Mouse (Mus musculus) hindbrain, embryonic 11.5 days (tissue): ENCODE results near the gene Etnppl. TPM values are rescaled to one million over a fixed set of nuclear protein-coding genes. Genes with fewer than 3 reads are reported as not detected.

Experiments
- ATAC-seq: fragments of 200-750 bp; cut with Nextera tagmentation; 2 replicates; pipeline ENCODE4 v1.8.0; 2017; ENCODE audit warnings: mild to moderate bottlenecking, moderate TSS enrichment, moderate library complexity; ENCODE audit not compliant: low FRiP score
- DNase-seq: peaks from one replicate; pipeline ENCODE4 v3.0.0-alpha.2; 2015; ENCODE audit warnings: low spot score
- H3K27ac ChIP-seq: fragments of 300-500 bp; sonication (generic); 2 replicates; pipeline ENCODE4 v1.5.1; 2014; ENCODE audit warnings: mild to moderate bottlenecking, low read depth, low read length
- H3K27me3 ChIP-seq: fragments of 300-500 bp; sonication (generic); 2 replicates; pipeline ENCODE4 v1.6.1; 2014; ENCODE audit warnings: mild to moderate bottlenecking, low read length, moderate library complexity, mixed read lengths; ENCODE audit not compliant: control insufficient read depth, insufficient read depth
- H3K36me3 ChIP-seq: fragments of 300-500 bp; sonication (generic); 2 replicates; pipeline ENCODE4 v1.6.1; 2014; ENCODE audit warnings: mild to moderate bottlenecking, low read length, moderate library complexity, mixed read lengths; ENCODE audit not compliant: control insufficient read depth, insufficient read depth
- H3K4me1 ChIP-seq: fragments of 300-500 bp; sonication (generic); replicated peaks from 2 replicates; pipeline ENCODE4 v1.6.1; 2014; ENCODE audit warnings: low read length, mixed read lengths; ENCODE audit not compliant: control insufficient read depth, insufficient read depth
- H3K4me2 ChIP-seq: fragments of 300-500 bp; sonication (generic); replicated peaks from 2 replicates; pipeline ENCODE4 v1.6.1; 2014; ENCODE audit warnings: mild to moderate bottlenecking, low read depth, low read length
- H3K4me3 ChIP-seq: fragments of 300-500 bp; sonication (generic); 2 replicates; pipeline ENCODE4 v1.5.1; 2014; ENCODE audit warnings: low read depth, low read length
- H3K9ac ChIP-seq: fragments of 300-500 bp; sonication (generic); 2 replicates; pipeline ENCODE4 v1.6.1; 2014; ENCODE audit warnings: low read depth, low read length
- H3K9me3 ChIP-seq: fragments of 300-500 bp; sonication (generic); 2 replicates; pipeline ENCODE4 v1.6.1; 2016; ENCODE audit warnings: low read length; ENCODE audit not compliant: control insufficient read depth
- WGBS: fragments of 180-500 bp; shearing (Covaris S2); extraction: QIAGEN DNeasy Blood & Tissue Kit; methylation state at CpG from one replicate; pipeline ENCODE4 v1.1.7; 2014; 5-methylcytosine and 5-hydroxymethylcytosine counted together
- polyA plus RNA-seq: library from polyadenylated mRNA; unstranded; fragments of >200 nt; fragmentation: Nextera tagmentation; extraction: Ambion mirVana; gene quantifications from 2 replicates; pipeline ENCODE4 v1.2.1, GENCODE M21; 2014

Gene Etnppl
- polyA plus RNA-seq, 1 experiment from 2014 or later, result not detected

DNA sequence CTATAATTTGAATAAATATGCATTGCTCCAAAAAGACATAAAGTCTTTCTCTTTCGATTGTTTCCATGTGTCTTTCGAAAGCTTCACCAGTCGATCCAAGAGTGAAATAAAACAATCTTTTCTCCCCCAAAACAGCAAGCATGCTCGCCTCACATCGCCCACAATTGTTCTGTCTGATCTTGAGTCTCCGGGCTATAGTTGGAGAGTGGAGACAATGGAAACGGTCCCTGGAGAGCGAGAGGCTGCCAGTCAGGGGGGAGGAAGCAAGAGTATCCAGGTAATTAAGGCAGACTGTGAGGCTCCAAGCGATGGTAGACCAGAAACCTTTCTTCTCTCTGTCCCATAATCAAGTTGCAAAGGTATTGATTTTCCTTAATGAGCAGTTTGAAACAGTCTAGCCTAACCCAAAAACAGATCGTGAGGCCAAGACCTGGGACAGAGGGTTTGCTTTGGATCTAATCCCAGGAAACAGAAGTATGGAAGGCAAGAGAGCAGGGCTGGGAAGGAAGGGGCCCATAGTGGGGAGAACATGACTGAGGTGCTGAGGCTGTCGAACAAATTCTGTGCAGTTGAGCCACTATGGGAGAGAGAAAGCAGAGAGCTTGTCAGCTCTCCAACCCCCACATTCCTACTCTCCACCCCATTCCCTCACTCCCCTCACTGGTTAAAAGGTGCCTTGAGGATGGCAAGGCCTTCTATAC lies 29.0 kb downstream of the Etnppl start:
- Histone ChIP-seq H3K4me3 (no peak overlapping the region), H3K4me1 (no peaks in the 10 kb centered on the region), H3K9me3 (no peaks in the 10 kb centered on the region), H3K36me3 (no peaks in the 10 kb centered on the region), H3K4me2 (no peak overlapping the region), H3K27ac (no peak overlapping the region), H3K9ac (no peak overlapping the region), H3K27me3 (no peaks in the 10 kb centered on the region)
- DNase-seq, result no peak
- ATAC-seq, result no peak
- WGBS, result 73% methylated on average over 11 of the region's 11 CpGs

DNA sequence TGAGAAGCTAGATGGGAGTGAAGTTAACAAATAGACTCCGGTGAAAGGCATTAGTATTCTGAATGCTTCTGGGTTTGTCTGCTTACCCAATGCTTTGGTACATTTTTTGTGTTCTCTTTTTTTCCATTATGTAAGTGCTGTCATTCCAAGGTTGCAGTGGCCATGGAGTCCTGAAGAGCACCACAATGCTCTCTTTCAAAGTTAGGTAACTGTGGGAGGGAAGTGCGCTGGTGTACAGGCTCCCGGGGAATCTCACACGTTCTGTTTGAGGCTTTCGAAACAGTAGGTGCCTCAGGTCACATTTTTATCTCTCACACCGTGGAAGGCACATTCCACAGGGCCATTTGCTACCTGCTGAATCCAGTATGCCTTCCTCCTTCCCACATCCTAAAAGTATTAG lies 32.3 kb downstream of the Etnppl start:
- 58% methylated on average over 6 of the region's 6 CpGs for WGBS

DNA sequence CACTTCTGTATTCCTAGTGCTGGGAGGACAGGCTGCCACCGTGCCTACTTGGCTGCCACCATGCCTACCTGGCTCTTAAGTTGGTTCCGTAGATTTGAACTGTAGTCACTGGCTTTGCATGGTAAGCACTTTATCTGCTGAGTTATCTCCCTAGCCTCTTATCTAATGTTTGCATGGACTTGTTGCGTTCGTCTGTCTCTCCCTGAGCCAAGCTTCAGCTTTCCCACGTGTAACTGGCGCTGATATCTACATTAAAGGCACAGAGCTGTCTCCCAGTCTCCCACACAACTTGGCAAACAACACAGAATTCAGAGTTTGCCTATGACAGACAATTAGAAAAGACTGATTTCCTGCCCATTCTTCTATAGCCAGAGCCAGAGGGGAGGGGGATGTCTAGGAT lies 43.4 kb downstream of the Etnppl start:
- no peaks in the 10 kb centered on the region for H3K36me3 ChIP-seq
- ATAC-seq (no peak), DNase-seq (no peak)
- WGBS, result 89% methylated on average over 6 of the region's 6 CpGs
- H3K27me3 ChIP-seq, result no peaks in the 10 kb centered on the region
- H3K4me3 ChIP-seq, result no peak overlapping the region
- H3K4me2 ChIP-seq, result no peak overlapping the region
- H3K9me3 ChIP-seq, result no peaks in the 10 kb centered on the region
- H3K27ac ChIP-seq, result no peak overlapping the region
- no peak overlapping the region for H3K9ac ChIP-seq
- H3K4me1 ChIP-seq, result no peaks in the 10 kb centered on the region

More for the DNA sequence above, 32.3 kb downstream of the Etnppl start:
- Histone ChIP-seq H3K4me2 (no peak overlapping the region), H3K27me3 (no peaks in the 10 kb centered on the region), H3K4me1 (no peaks in the 10 kb centered on the region), H3K4me3 (no peak overlapping the region), H3K27ac (no peak overlapping the region), H3K9me3 (no peaks in the 10 kb centered on the region), H3K9ac (no peak overlapping the region), H3K36me3 (no peaks in the 10 kb centered on the region)
- DNase-seq (no peak), ATAC-seq (no peak)

DNA sequence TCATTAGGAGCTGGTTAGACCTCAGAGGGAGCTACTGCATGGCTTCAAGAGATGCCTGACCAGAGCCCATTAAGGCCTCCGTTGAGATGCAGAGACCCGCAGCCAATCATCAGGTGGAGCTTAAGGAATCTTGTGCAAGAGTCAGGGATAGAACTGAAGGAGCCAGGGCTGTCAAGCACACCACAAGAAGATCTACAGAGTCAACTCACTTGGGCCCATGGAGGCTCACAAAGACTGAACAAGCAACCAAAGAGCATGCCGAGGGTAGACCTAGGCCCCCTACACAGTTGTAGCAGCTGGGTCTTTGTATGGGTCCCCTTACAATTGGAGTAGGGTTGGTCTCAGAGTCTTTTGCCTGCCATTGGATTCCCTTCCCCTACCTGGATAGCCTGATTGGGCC lies 45.2 kb downstream of the Etnppl start:
- ATAC-seq (no peak), DNase-seq (no peak)
- H3K27me3 ChIP-seq, result no peaks in the 10 kb centered on the region
- H3K9ac ChIP-seq, result no peak overlapping the region
- H3K4me1 ChIP-seq, result no peaks in the 10 kb centered on the region
- no peak overlapping the region for H3K4me3 ChIP-seq
- no peak overlapping the region for H3K4me2 ChIP-seq
- H3K27ac ChIP-seq, result no peak overlapping the region
- H3K9me3 ChIP-seq, result no peaks in the 10 kb centered on the region
- H3K36me3 ChIP-seq, result no peaks in the 10 kb centered on the region
- WGBS, result 93% methylated on average over 3 of the region's 3 CpGs

DNA sequence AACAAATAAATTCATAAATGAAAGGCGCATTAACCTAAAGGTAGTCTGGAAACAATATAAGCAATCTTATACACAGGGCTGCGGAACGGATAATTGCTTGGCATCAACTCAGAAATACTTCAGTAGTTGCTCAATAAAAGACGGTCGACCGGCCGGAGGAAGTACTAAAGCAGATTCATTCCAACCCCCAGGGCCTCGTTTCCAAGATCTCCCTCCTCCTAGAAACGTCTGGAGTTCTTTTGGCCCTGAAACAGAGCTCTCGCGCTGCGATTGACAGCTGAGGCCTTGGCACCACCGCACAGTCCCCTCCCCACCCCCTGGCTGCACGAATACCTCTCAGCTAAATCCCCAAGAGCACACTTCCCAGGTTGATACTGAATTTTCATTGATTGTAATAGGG lies 54.0 kb downstream of the Etnppl start:
- H3K27ac ChIP-seq, result no peak overlapping the region
- no peak overlapping the region for H3K4me2 ChIP-seq
- no peaks in the 10 kb centered on the region for H3K36me3 ChIP-seq
- no peaks in the 10 kb centered on the region for H3K4me1 ChIP-seq
- no peak for DNase-seq
- no peak overlapping the region for H3K4me3 ChIP-seq
- 72% methylated on average over 14 of the region's 14 CpGs for WGBS
- no peak for ATAC-seq
- H3K27me3 ChIP-seq, result no peaks in the 10 kb centered on the region
- H3K9ac ChIP-seq, result no peak overlapping the region
- no peaks in the 10 kb centered on the region for H3K9me3 ChIP-seq

DNA sequence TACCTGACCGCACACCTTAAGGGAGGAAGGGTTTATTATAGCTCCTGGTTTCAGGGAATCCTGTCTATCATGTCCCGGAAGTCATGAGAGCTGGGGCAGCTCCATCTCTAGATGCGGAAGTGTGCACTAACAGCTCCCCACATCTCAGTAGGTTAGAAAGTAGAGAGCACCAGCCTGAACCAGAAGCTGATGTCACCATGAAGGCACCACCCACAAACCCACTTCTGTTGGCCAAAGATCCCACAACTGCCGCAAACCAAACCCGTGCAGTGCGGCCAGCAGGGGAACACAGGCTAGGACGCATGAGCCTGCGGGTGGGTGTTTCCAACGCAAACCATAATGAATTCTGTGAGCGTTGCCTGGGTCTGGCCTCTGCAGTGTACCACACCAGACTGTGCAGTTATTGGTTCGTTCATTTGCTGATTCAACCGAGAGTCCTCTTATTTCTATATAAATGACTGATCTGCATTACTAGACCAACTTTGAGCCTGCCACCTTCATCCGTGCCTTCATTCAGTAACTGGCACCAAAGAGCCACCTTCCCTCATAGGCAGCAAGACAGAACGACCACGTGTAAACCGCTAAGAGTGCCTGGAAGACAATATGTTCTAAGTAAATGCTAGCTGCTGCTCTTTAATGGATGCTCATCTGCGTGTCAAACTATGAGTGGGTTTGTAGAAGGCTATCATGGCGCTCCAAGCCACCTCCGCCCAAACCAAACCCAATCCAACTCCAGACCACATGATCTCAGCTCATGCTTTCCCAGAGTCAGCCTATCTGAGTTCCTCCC lies 60.6 kb downstream of the Etnppl start:
- 94% methylated on average over 19 of the region's 19 CpGs for WGBS
- no peak for DNase-seq
- Histone ChIP-seq H3K27ac (no peak overlapping the region), H3K27me3 (no peaks in the 10 kb centered on the region), H3K4me3 (no peak overlapping the region), H3K9ac (no peak overlapping the region), H3K9me3 (no peaks in the 10 kb centered on the region), H3K4me2 (no peak overlapping the region), H3K36me3 (no peaks in the 10 kb centered on the region), H3K4me1 (no peaks in the 10 kb centered on the region)
- ATAC-seq, result no peak

DNA sequence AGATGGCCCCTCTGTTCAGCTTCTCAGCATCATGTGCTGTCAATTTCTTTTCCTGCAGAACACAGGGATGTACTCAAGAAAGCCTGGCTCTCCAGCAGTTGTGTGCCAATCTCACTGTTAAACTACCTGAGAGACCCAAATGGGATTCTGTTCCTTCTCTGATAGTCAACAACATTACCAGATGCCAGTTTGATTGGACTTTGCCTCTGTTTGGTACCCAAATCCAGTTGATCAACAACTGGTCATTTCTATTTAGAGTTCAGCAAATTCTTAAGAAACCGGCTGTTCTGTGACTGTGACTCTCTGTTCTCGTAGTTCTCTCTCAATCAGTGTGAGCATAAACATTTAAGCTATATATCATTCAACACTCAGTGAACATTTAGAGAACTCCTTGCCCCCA lies 64.0 kb downstream of the Etnppl start:
- ATAC-seq (no peak), DNase-seq (no peak)
- no peak overlapping the region for H3K27ac ChIP-seq
- no peak overlapping the region for H3K4me3 ChIP-seq
- no peak overlapping the region for H3K4me2 ChIP-seq
- WGBS, result 93% methylated on average over 2 of the region's 2 CpGs
- H3K9ac ChIP-seq, result no peak overlapping the region
- no peaks in the 10 kb centered on the region for H3K36me3 ChIP-seq
- H3K4me1 ChIP-seq, result no peaks in the 10 kb centered on the region
- H3K9me3 ChIP-seq, result no peaks in the 10 kb centered on the region
- no peaks in the 10 kb centered on the region for H3K27me3 ChIP-seq

DNA sequence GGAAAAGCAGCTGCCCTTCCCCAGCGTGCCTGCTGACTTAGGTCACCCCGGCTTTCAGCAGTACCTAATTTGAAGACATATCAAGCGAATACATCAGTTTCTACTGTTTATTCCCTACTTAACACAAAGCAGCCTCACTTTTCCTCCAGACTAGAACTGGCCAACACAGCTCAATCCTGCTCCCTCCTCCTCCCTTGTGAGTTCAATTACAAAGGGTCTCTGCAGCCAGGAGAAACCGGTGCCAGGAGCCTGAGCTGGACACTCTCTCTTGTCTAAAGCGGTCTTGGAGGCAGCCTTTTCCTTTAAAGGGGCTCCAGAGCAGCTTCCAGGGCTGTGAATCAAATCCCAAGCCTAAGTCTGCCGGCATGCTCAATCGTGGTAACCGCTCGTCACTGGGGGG lies 64.9 kb downstream of the Etnppl start:
- no peak overlapping the region for H3K4me2 ChIP-seq
- H3K4me3 ChIP-seq, result no peak overlapping the region
- ATAC-seq, result no peak
- no peak overlapping the region for H3K27ac ChIP-seq
- DNase-seq, result no peak
- no peaks in the 10 kb centered on the region for H3K9me3 ChIP-seq
- no peaks in the 10 kb centered on the region for H3K36me3 ChIP-seq
- WGBS, result 90% methylated on average over 9 of the region's 9 CpGs
- no peaks in the 10 kb centered on the region for H3K27me3 ChIP-seq
- H3K4me1 ChIP-seq, result no peaks in the 10 kb centered on the region
- H3K9ac ChIP-seq, result no peak overlapping the region

DNA sequence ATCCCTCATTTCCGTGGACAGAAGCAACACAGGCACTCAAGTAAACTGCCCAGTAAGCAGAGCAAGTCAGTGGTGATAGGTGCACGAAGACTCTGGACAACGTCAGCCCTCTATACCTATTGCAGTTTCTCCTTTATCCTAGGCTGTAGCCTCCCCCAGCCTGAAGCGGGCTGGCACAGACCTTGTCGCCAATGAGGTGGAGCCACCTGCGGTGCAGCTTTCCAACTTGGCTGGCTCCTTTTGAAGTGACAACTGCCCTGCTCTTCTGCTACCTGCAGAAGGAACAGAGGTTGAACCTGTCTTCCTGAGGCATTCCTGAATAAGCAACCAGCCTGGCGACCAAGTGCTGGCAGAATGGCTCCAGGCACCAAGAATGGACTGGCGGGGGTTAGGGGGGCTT lies 66.6 kb downstream of the Etnppl start:
- Histone ChIP-seq H3K36me3 (no peaks in the 10 kb centered on the region), H3K9ac (no peak overlapping the region), H3K4me1 (no peaks in the 10 kb centered on the region), H3K27me3 (no peaks in the 10 kb centered on the region), H3K9me3 (no peaks in the 10 kb centered on the region), H3K4me2 (no peak overlapping the region), H3K27ac (no peak overlapping the region), H3K4me3 (no peak overlapping the region)
- WGBS, result 80% methylated on average over 8 of the region's 8 CpGs
- DNase-seq (no peak), ATAC-seq (no peak)
